Mouse (Mus musculus): ENCODE results near the gene Sirpa.

The Sirpa gene

GRCm38 (mm10) chr2:129613971-129614370, 21.3 kb downstream of the Sirpa start:
- no peak for DNase-seq

- no peak for DNase-seq
These were observed 22.0 kb downstream of the Sirpa start for GRCm38 (mm10) chr2:129614482-129615185.

- no peak for DNase-seq
These were observed 27.5 kb downstream of the Sirpa start for GRCm38 (mm10) chr2:129620148-129620547.

- DNase-seq, result no peak
These were observed 28.2 kb downstream of the Sirpa start for GRCm38 (mm10) chr2:129620881-129621280.

- DNase-seq, result no peak
These were observed 29.2 kb downstream of the Sirpa start for GRCm38 (mm10) chr2:129621654-129622490.

- no peak for DNase-seq
These were observed 30.3 kb downstream of the Sirpa start for GRCm38 (mm10) chr2:129622918-129623317.

GRCm38 (mm10) chr2:129623771-129624170, 31.1 kb downstream of the Sirpa start:
- no peak for DNase-seq

- peak; percentile 17 for DNase-seq
These were observed 31.7 kb downstream of the Sirpa start for GRCm38 (mm10) chr2:129624246-129624918.

- no peak for DNase-seq
These were observed 32.3 kb downstream of the Sirpa start for GRCm38 (mm10) chr2:129624956-129625355.

GRCm38 (mm10) chr2:129625845-129626244, 33.2 kb downstream of the Sirpa start:
- no peak for DNase-seq

- DNase-seq, result no peak
These were observed 34.0 kb downstream of the Sirpa start for GRCm38 (mm10) chr2:129626621-129627061.

- no peak for DNase-seq
These were observed 34.5 kb downstream of the Sirpa start for GRCm38 (mm10) chr2:129627133-129627532.

GRCm38 (mm10) chr2:129627811-129628210, 35.2 kb downstream of the Sirpa start:
- no peak for DNase-seq

- no peak for DNase-seq
These were observed 36.0 kb downstream of the Sirpa start for GRCm38 (mm10) chr2:129628456-129629185.

GRCm38 (mm10) chr2:129629786-129630531, 37.3 kb downstream of the Sirpa start:
- DNase-seq, result no peak

- no peak for DNase-seq
These were observed 37.9 kb downstream of the Sirpa start for GRCm38 (mm10) chr2:129630532-129630886.

GRCm38 (mm10) chr2:129630978-129631660, 38.5 kb downstream of the Sirpa start:
- DNase-seq, result no peak

- DNase-seq, result no peak
These were observed 39.7 kb downstream of the Sirpa start for GRCm38 (mm10) chr2:129632324-129632723.

GRCm38 (mm10) chr2:129633077-129633732, 40.6 kb downstream of the Sirpa start:
- peak; percentile 81 for DNase-seq

GRCm38 (mm10) chr2:129633982-129634381, 41.3 kb downstream of the Sirpa start:
- DNase-seq, result no peak

GRCm38 (mm10) chr2:129652616-129653015, 60.0 kb downstream of the Sirpa start:
- peak; percentile 18 for DNase-seq
